Mouse (Mus musculus) neural tube, embryonic 11.5 days (tissue): ENCODE results near the gene Sbk1. TPM values are rescaled to one million over a fixed set of nuclear protein-coding genes. Genes with fewer than 3 reads are reported as not detected.
"Not testable (repeated sequence)": the region's sequence is repeated elsewhere in the genome, so short reads cannot be mapped to it uniquely, and the experiment has no call there.

ENCODE experiments used
- ATAC-seq: fragments of 200-750 bp; cut with Nextera tagmentation; 2 replicates; pipeline ENCODE4 v1.8.0; 2017; ENCODE audit warnings: moderate number of reproducible peaks, mild to moderate bottlenecking, moderate TSS enrichment, moderate library complexity; ENCODE audit not compliant: insufficient read depth, low FRiP score, low TSS enrichment
- DNase-seq: peaks from one replicate; pipeline ENCODE4 v3.0.0-alpha.2; 2015; ENCODE audit warnings: low spot score
- H3K27ac ChIP-seq: fragments of 300-500 bp; sonication (generic); 2 replicates; pipeline ENCODE4 v1.5.1; 2014; ENCODE audit warnings: low read depth, mild to moderate bottlenecking, low read length
- H3K27me3 ChIP-seq: fragments of 300-500 bp; sonication (generic); 2 replicates; pipeline ENCODE4 v1.6.1; 2014; ENCODE audit warnings: mild to moderate bottlenecking, low read length, mixed read lengths; ENCODE audit not compliant: control insufficient read depth, insufficient read depth
- H3K36me3 ChIP-seq: fragments of 300-500 bp; sonication (generic); 2 replicates; pipeline ENCODE4 v1.6.1; 2014; ENCODE audit warnings: mild to moderate bottlenecking, low read length, moderate library complexity, mixed read lengths; ENCODE audit not compliant: control insufficient read depth, insufficient read depth
- H3K4me1 ChIP-seq: fragments of 300-500 bp; sonication (generic); 2 replicates; pipeline ENCODE4 v1.6.1; 2014; ENCODE audit warnings: low read length, mixed read lengths; ENCODE audit not compliant: control insufficient read depth, insufficient read depth
- H3K4me2 ChIP-seq: fragments of 300-500 bp; sonication (generic); 2 replicates; pipeline ENCODE4 v1.6.1; 2014; ENCODE audit warnings: low read depth, mild to moderate bottlenecking, moderate library complexity
- H3K4me3 ChIP-seq: fragments of 300-500 bp; sonication (generic); 2 replicates; pipeline ENCODE4 v1.5.1; 2014; ENCODE audit warnings: low read depth, low read length
- H3K9ac ChIP-seq: fragments of 300-500 bp; sonication (generic); 2 replicates; pipeline ENCODE4 v1.6.1; 2014; ENCODE audit warnings: mild to moderate bottlenecking, low read length
- H3K9me3 ChIP-seq: fragments of 300-500 bp; sonication (generic); 2 replicates; pipeline ENCODE4 v1.6.1; 2016; ENCODE audit warnings: low read length; ENCODE audit not compliant: control insufficient read depth
- WGBS: fragments of 180-500 bp; shearing (Covaris S2); extraction: QIAGEN DNeasy Blood & Tissue Kit; methylation state at CpG from one replicate; pipeline ENCODE4 v1.1.7; 2014; 5-methylcytosine and 5-hydroxymethylcytosine counted together
- polyA plus RNA-seq: library from polyadenylated mRNA; unstranded; fragments of >200 nt; fragmentation: Nextera tagmentation; extraction: Ambion mirVana; gene quantifications from 2 replicates; pipeline ENCODE4 v1.2.1, GENCODE M21; 2014

Gene Sbk1
- polyA plus RNA-seq, 1 experiment from 2014 or later = 227 TPM

DNA sequence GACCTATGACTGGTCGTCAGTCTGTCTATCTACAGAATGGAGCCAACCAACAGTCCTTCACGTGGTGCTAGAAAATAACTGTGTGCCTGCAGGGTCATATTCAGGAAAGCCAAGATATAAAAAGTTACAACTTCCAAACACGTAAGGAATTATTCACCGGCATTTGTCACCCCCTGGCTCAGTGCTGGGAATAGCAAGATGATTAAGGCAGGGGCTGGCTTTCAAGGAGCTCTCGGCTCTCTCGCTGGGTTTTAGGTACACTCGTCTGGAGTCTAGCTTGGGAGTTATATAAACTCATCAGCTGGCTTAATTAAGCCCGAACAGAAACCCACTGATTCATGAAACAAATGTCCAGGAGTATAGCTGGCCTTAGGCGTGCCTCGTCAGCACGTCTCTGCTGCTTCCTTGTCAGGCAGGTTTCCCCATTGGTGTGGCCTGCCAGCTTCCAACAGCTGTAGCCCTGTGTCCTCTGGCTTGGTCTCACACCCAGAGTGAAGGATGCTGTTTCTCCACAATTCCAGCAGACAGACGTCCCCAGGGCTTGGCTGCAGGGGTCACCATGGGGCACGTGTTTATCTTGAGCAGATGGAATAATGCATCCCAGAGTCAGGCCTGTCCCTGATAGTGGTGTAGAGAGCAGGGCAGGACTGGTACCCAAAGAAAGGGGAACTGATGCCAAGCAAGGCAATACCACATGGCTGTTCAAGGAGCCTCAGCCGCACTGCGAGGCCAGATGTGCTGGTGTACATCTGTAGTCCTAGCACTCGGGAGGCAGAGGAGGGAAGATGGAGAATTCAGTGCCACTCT lies 9.7 kb downstream of the Sbk1 start:
- no peaks in the 10 kb centered on the region for H3K27me3 ChIP-seq
- H3K36me3 ChIP-seq = peaks cover 12% of the 10 kb centered on the region
- H3K4me2 ChIP-seq = no peak overlapping the region
- no peak overlapping the region for H3K9ac ChIP-seq
- H3K9me3 ChIP-seq = no peaks in the 10 kb centered on the region
- peaks cover 21% of the 10 kb centered on the region for H3K4me1 ChIP-seq
- H3K27ac ChIP-seq = no peak overlapping the region
- 82% methylated on average over 16 of the region's 16 CpGs for WGBS
- no peak for DNase-seq
- H3K4me3 ChIP-seq = no peak overlapping the region
- no peak for ATAC-seq

DNA sequence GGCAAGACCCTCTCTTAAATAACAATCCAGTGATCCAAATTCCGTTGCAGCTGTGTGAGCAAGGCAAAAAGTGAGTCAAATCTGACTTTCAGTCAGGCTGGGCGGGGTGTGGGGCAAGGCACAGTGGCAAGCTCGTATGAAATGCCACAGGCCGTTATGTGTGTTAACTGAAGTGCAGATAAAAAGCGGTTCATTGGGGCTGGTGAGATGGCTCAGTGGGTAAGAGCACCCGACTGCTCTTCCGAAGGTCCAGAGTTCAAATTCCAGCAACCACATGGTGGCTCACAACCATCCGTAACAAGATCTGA lies 10.2 kb downstream of the Sbk1 start:
- H3K4me3 ChIP-seq, H3K9me3 ChIP-seq, H3K27ac ChIP-seq, H3K27me3 ChIP-seq, H3K4me2 ChIP-seq, H3K9ac ChIP-seq, DNase-seq, ATAC-seq: not testable (repeated sequence)
- peaks cover 16% of the 10 kb centered on the region for H3K4me1 ChIP-seq
- H3K36me3 ChIP-seq = peaks cover 12% of the 10 kb centered on the region
- WGBS = 89% methylated on average over 7 of the region's 8 CpGs

DNA sequence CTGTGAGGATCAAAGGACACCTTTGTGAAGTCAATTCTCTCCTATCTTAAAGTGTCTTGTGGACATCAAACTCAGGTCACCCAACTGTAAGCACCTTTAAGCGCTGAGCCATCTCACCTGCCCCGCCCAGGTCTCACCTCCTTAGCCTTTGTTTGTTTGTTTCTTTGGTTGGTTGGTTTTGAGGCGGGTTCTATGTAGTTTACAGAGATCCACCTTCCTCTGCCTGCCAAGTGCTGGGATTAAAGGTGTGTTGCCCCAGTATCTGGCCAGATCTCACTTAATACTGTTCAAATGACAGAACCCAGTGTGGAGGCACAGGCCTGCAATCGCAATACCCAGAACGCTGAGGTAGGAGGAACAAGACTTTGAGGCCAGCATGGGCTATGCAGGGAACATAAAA lies 11.6 kb downstream of the Sbk1 start:
- Histone ChIP-seq H3K27me3 (no peaks in the 10 kb centered on the region), H3K4me1 (peaks cover 4% of the 10 kb centered on the region), H3K4me2 (no peak overlapping the region), H3K27ac (no peak overlapping the region), H3K9ac (no peak overlapping the region), H3K36me3 (peaks cover 11% of the 10 kb centered on the region), H3K4me3 (no peak overlapping the region), H3K9me3 (no peaks in the 10 kb centered on the region)
- 87% methylated on average over 5 of the region's 5 CpGs for WGBS
- DNase-seq = no peak
- no peak for ATAC-seq

DNA sequence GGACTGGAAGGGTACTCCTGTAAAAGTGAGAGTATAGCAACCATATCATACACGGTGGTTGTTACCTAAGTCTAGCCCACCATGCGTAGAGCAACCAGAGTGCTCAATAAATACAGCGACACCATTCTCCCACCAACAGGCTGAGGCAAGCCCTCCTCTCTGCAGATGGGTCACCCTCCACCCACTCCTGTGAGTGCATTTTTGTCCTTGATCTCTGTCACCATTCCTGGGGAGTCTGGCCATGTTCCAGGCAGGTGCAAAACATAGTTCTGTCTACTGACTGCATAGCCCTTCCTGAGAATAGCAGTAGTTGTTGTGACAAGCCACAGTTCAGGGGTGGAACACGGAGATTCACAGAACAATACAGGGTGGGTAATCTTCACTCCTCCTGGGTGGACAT lies 12.0 kb downstream of the Sbk1 start:
- peaks cover 13% of the 10 kb centered on the region for H3K36me3 ChIP-seq
- no peak overlapping the region for H3K4me2 ChIP-seq
- H3K9me3 ChIP-seq = no peaks in the 10 kb centered on the region
- 89% methylated on average over 4 of the region's 4 CpGs for WGBS
- H3K27me3 ChIP-seq = no peaks in the 10 kb centered on the region
- H3K9ac ChIP-seq = no peak overlapping the region
- ATAC-seq = no peak
- H3K4me3 ChIP-seq = no peak overlapping the region
- DNase-seq = no peak
- H3K4me1 ChIP-seq = peaks cover 1% of the 10 kb centered on the region; the same call in 1 of the 2 replicates
- no peak overlapping the region for H3K27ac ChIP-seq

DNA sequence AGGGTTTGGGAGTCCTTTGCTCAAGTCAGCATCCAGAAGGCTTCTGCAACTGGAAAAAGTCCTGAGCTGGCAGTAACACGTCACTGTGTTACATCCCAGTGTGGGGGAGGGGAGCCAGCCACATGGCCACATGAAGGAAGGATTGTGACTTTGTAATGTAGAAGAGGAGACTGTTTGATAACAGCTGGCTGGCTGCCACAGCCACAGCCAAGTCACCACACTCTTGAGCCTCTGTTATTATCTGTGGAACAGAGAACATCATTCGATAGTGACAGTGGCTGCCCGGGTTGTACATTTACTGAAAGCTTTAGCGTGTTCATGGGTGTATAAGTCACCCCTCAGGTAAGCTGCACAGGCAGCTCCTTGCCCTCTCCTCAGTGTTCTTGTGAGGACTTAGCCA lies 12.4 kb downstream of the Sbk1 start:
- Histone ChIP-seq H3K4me3 (no peak overlapping the region), H3K27ac (no peak overlapping the region), H3K27me3 (no peaks in the 10 kb centered on the region), H3K4me2 (no peak overlapping the region), H3K36me3 (peaks cover 14% of the 10 kb centered on the region), H3K9ac (no peak overlapping the region), H3K9me3 (no peaks in the 10 kb centered on the region), H3K4me1 (no peaks in the 10 kb centered on the region; the same call in 1 of the 2 replicates)
- no peak for ATAC-seq
- WGBS = 76% methylated on average over 4 of the region's 4 CpGs
- no peak for DNase-seq

DNA sequence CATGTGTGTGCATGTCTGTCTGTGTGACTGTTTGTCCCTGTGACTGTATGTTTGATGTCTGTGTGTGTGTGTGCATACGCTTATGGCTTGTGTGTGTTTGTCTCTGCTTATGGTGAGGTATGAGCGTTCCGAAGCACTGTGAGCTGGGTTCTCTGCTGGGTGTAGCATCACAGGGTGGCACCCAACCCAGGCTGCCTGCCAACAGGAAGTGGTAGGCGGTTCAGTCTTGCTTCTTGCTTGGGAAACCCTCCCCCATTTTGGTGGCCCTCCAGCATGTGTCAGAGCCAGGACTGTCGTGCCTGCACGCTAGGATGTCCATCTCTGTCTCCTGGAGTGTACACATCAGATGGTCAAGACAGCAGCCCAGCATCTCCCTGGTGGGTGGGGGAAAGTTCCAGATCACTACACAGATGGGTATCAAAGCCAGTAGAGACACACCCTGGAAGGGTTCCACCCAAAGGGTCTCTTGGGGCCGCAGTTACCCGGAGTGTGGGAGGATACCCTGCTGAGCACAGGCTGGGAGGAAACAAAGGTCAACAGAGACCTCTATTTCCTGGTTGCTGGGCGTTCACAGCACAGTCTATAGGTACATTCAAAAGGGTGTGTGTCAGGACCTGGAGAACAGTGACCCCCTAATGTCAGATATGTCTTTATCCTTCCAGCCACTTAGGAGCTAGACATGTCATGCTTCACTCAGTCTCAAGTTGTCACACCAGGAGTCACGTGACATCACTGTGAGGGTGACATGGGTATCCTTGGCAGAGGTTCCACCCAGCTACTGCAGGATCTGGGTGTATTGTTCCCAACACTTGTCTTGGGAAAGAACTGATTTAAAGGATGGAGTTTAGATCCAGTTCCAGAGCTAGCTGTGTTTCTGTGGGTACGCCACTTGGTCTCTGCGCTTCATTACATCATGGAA lies 13.1 kb downstream of the Sbk1 start:
- Histone ChIP-seq H3K27me3 (no peaks in the 10 kb centered on the region), H3K4me1 (no peaks in the 10 kb centered on the region; the same call in 1 of the 2 replicates), H3K9me3 (no peaks in the 10 kb centered on the region), H3K36me3 (peaks cover 18% of the 10 kb centered on the region), H3K4me3 (no peak overlapping the region), H3K4me2 (no peak overlapping the region), H3K27ac (no peak overlapping the region), H3K9ac (no peak overlapping the region)
- DNase-seq (no peak), ATAC-seq (no peak)
- WGBS = 88% methylated on average over 12 of the region's 12 CpGs

DNA sequence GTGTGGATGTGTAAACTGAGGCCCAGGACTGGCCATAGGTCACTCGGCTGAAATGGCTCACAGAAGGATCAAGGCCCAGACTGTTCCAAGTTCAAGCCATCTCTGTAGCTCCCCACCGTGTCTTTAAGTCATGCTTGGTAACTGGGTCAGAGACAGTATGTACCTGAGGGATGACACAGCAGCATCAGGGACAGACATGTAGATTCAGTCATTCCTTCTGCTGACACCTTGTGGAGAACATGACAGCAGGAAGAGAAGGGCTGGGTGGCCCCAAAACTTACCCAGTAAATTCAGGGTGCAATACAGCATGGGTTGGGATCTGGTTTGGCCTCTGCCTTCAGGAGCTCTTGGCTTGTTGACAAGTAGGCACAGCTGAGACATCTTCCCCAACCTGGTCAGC lies 13.9 kb downstream of the Sbk1 start:
- WGBS = 90% methylated on average over 2 of the region's 2 CpGs
- Histone ChIP-seq H3K9ac (no peak overlapping the region), H3K27ac (no peak overlapping the region), H3K9me3 (no peaks in the 10 kb centered on the region), H3K4me3 (no peak overlapping the region), H3K27me3 (no peaks in the 10 kb centered on the region), H3K36me3 (peaks cover 21% of the 10 kb centered on the region), H3K4me1 (no peaks in the 10 kb centered on the region; the same call in 1 of the 2 replicates), H3K4me2 (no peak overlapping the region)
- DNase-seq = no peak
- no peak for ATAC-seq

DNA sequence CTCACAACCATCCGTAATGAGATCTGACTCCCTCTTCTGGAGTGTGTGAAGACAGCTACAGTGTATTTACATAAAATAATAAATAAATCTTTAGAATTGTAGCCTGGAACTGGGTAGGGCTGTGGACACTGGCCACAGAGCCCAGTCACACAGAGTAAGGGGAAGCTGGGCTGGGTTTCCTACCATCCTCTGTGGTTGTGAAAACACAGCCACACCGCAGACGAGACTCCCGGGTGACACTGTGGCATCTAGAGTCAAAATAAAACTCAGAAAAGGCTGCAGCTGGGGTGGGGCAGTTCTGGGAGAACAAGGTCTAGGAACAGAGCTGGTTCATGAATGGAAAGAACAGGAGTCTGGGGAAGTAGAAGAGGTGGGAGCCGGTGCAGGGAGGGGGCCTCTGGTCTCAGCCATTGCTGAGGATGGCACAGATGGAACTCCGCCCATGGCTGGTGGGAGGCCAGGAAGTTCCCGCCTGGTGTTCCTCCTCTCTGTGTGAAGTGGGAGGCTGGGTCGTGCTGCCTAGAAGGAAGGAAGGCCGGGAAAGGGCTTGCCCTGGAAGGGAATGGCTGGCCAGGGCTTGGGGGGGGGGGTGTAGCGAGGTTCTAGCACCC lies 15.2 kb downstream of the Sbk1 start:
- no peak overlapping the region for H3K4me3 ChIP-seq
- H3K27me3 ChIP-seq = no peaks in the 10 kb centered on the region
- H3K36me3 ChIP-seq = peaks cover 29% of the 10 kb centered on the region
- DNase-seq (no peak), ATAC-seq (no peak)
- 75% methylated on average over 9 of the region's 10 CpGs for WGBS
- H3K4me2 ChIP-seq = no peak overlapping the region
- H3K4me1 ChIP-seq = no peaks in the 10 kb centered on the region; the same call in 1 of the 2 replicates
- no peak overlapping the region for H3K9ac ChIP-seq
- no peak overlapping the region for H3K27ac ChIP-seq
- no peaks in the 10 kb centered on the region for H3K9me3 ChIP-seq
